Mouse (Mus musculus) forebrain, postnatal 0 days (tissue): Measurements from ENCODE around the gene Cpd. TPM values are rescaled to one million over a fixed set of nuclear protein-coding genes. Genes with fewer than 3 reads are reported as not detected.

ENCODE experiments used
- ATAC-seq: fragments of 200-750 bp; cut with Nextera tagmentation; 2 replicates; pipeline ENCODE4 v1.8.0; 2017; ENCODE audit warnings: mild to moderate bottlenecking, moderate library complexity
- DNase-seq: peaks from one replicate; pipeline ENCODE4 v3.0.0-alpha.2; 2015
- H3K27ac ChIP-seq: fragments of 300-500 bp; sonication (generic); 2 replicates; pipeline ENCODE4 v1.5.1; 2014; ENCODE audit warnings: low read depth, mild to moderate bottlenecking, antibody characterized with exemption, low read length, moderate library complexity, mixed read lengths
- H3K27me3 ChIP-seq: fragments of 300-500 bp; sonication (generic); 2 replicates; pipeline ENCODE4 v1.6.1; 2014; ENCODE audit warnings: mild to moderate bottlenecking, low read length, mixed read lengths; ENCODE audit not compliant: insufficient read depth
- H3K36me3 ChIP-seq: fragments of 300-500 bp; sonication (generic); 2 replicates; pipeline ENCODE4 v1.6.1; 2014; ENCODE audit warnings: mild to moderate bottlenecking, moderate library complexity; ENCODE audit not compliant: insufficient read depth
- H3K4me1 ChIP-seq: fragments of 300-500 bp; sonication (generic); 2 replicates; pipeline ENCODE4 v1.6.1; 2014; ENCODE audit warnings: antibody characterized with exemption; ENCODE audit not compliant: insufficient read depth
- H3K4me2 ChIP-seq: fragments of 300-500 bp; sonication (generic); 2 replicates; pipeline ENCODE4 v1.6.1; 2014; ENCODE audit warnings: low read depth, mild to moderate bottlenecking, moderate library complexity
- H3K4me3 ChIP-seq: fragments of 300-500 bp; sonication (generic); 2 replicates; pipeline ENCODE4 v1.5.1; 2014; ENCODE audit warnings: low read depth, low read length, mixed read lengths
- H3K9ac ChIP-seq: fragments of 300-500 bp; sonication (generic); 2 replicates; pipeline ENCODE4 v1.6.1; 2014; ENCODE audit warnings: mild to moderate bottlenecking
- H3K9me3 ChIP-seq: fragments of 300-500 bp; sonication (generic); 2 replicates; pipeline ENCODE4 v1.6.1; 2016; ENCODE audit warnings: low read length
- CTCF ChIP-seq: sonication (generic); IDR thresholded peaks from 2 replicates; pipeline ENCODE4 v1.5.1; 2016; ENCODE audit warnings: antibody characterized with exemption, control low read depth, low read depth
- WGBS: fragments of 180-500 bp; shearing (Covaris S2); extraction: QIAGEN DNeasy Blood & Tissue Kit; methylation state at CpG from one replicate; pipeline ENCODE4 v1.1.7; 2014; 5-methylcytosine and 5-hydroxymethylcytosine counted together
- polyA plus RNA-seq: library from polyadenylated mRNA; unstranded; fragments of >200 nt; fragmentation: Nextera tagmentation; extraction: Ambion mirVana; gene quantifications from 2 replicates; pipeline ENCODE4 v1.2.1, GENCODE M21; 2015
- total RNA-seq: library from RNA; depleted of rRNA; stranded (reverse); fragments of >200 nt; gene quantifications from 2 replicates; pipeline ENCODE4 v1.2.3, GENCODE M21; 2014

Gene Cpd
- total and polyA plus RNA-seq, 2 experiments from 2014 or later, result 5.6 to 44.0 TPM

GRCm38 (mm10) chr11:76848081-76848480 is 1.3 kb upstream of the Cpd start:
- Histone ChIP-seq H3K4me1 (peaks cover 27% of the 10 kb centered on the region), H3K27me3 (no peaks in the 10 kb centered on the region), H3K9ac (no peak overlapping the region), H3K4me3 (no peak overlapping the region), H3K9me3 (no peaks in the 10 kb centered on the region), H3K36me3 (no peaks in the 10 kb centered on the region), H3K27ac (no peak overlapping the region), H3K4me2 (no peak overlapping the region)
- DNase-seq, result no peak
- no peak for TF ChIP-seq CTCF
- WGBS, result 82% methylated on average over 5 of the region's 5 CpGs
- no peak for ATAC-seq

GRCm38 (mm10) chr11:76847354-76847753 is 536 bp upstream of the Cpd start:
- Histone ChIP-seq H3K9me3 (no peaks in the 10 kb centered on the region), H3K4me1 (peaks cover 27% of the 10 kb centered on the region), H3K36me3 (no peaks in the 10 kb centered on the region), H3K27ac (no peak overlapping the region), H3K27me3 (no peaks in the 10 kb centered on the region), H3K4me3 (peak overlapping the region; percentile 94), H3K4me2 (peak overlapping the region; percentile 84), H3K9ac (peak overlapping the region; percentile 82; the same call in 1 of the 2 replicates)
- 22% methylated on average over 8 of the region's 8 CpGs for WGBS
- TF ChIP-seq CTCF, result no peak
- DNase-seq (no peak), ATAC-seq (no peak)

DNA sequence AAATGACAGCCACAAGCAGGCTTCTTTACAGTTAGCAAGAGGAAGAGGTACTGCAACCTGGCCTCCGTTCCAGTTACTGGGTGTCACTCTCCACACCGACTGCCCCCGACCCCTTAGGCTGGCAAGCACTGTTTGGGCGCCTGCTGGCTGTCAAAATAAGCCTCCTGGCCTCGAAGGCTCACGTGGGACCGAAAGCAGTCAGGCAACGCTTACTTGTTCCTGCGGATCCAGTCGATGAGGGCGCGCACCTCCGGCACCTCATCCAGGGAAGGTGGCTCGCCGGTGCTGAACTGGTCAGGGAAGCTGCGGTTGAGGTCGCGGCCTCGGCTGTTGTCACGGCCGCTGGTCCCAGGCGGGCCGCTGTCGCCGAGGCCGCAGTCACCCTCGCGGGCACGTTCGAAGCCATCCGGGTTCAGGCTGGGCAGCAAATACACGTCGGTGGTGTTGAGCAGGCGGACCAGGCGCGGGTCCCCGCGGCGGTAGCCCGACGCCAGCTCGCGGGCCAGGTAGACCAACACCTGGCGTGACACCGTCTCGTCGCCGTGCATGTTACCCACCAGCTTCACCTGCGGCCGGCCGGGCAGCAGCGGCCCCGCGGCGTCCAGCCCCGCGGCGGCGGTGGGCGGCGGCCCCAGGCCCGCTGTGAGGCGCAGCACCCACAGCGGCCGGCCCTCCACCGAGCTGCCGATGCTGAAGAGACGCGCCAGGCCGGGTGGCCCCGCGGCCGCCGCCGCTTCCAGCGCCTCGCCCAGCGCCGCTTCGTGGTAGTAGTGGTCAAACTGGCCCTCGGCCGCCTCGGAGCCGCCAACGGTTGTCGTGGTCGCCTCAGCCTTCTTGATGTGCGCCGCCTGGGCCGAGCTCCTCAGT is 574 bp downstream of the Cpd start:
- TF ChIP-seq CTCF, result no peak
- peak overlapping the region; percentile 87 for H3K27ac ChIP-seq
- peak overlapping the region; percentile 82 for H3K9ac ChIP-seq
- H3K4me2 ChIP-seq, result peak overlapping the region; percentile 84
- H3K9me3 ChIP-seq, result no peaks in the 10 kb centered on the region
- no peaks in the 10 kb centered on the region for H3K27me3 ChIP-seq
- peak; percentile 35 for DNase-seq
- H3K36me3 ChIP-seq, result no peaks in the 10 kb centered on the region
- peak; percentile 65 for ATAC-seq
- WGBS, result 4% methylated on average over 78 of the region's 90 CpGs
- peak overlapping the region; percentile 94 for H3K4me3 ChIP-seq
- H3K4me1 ChIP-seq, result peaks cover 27% of the 10 kb centered on the region

- Histone ChIP-seq H3K36me3 (no peaks in the 10 kb centered on the region), H3K9ac (peak overlapping the region; percentile 82), H3K9me3 (no peaks in the 10 kb centered on the region), H3K27ac (peak overlapping the region; percentile 87; the same call in 1 of the 2 replicates), H3K4me2 (peak overlapping the region; percentile 84), H3K27me3 (no peaks in the 10 kb centered on the region), H3K4me1 (peaks cover 27% of the 10 kb centered on the region), H3K4me3 (peak overlapping the region; percentile 94)
- no peak for ATAC-seq
- 23% methylated on average over 15 of the region's 15 CpGs for WGBS
- DNase-seq, result peak; percentile 53
- no peak for TF ChIP-seq CTCF
Observed at GRCm38 (mm10) chr11:76845275-76845980, 1.4 kb downstream of the Cpd start.

DNA sequence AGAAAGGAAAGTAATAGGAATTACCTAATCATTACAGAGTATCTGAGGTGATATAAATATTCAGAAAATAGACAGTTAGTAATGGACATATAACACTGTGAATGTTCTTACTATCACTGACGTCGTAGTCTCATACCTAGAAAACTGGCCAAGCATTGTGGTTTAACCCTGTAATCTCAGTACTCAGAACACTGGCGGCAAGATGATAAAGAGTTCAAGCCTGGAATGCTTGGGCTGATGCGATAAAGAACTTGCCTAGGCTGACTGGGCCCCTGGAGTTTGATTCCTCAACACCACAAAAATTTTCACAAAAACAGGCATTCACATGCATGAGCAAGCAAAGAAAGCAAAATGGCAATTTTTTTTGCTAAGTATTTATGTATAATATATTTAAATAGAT is 8.2 kb downstream of the Cpd start:
- ATAC-seq, result no peak
- TF ChIP-seq CTCF, result no peak
- Histone ChIP-seq H3K4me1 (peaks cover under 1% of the 10 kb centered on the region; the same call in 1 of the 2 replicates), H3K36me3 (peaks cover 11% of the 10 kb centered on the region; the same call in 1 of the 2 replicates), H3K4me2 (no peak overlapping the region), H3K27ac (no peak overlapping the region), H3K9me3 (no peaks in the 10 kb centered on the region), H3K9ac (no peak overlapping the region), H3K27me3 (no peaks in the 10 kb centered on the region), H3K4me3 (no peak overlapping the region)
- WGBS, result 92% methylated on average over 4 of the region's 4 CpGs
- no peak for DNase-seq

GRCm38 (mm10) chr11:76836317-76836716 is 10.5 kb downstream of the Cpd start:
- ATAC-seq (no peak), DNase-seq (no peak)
- Histone ChIP-seq H3K4me1 (no peaks in the 10 kb centered on the region), H3K9me3 (no peaks in the 10 kb centered on the region), H3K4me2 (no peak overlapping the region), H3K27ac (no peak overlapping the region), H3K4me3 (no peak overlapping the region), H3K36me3 (peaks cover 11% of the 10 kb centered on the region; the same call in 1 of the 2 replicates), H3K27me3 (no peaks in the 10 kb centered on the region), H3K9ac (no peak overlapping the region)
- TF ChIP-seq CTCF, result no peak
- WGBS, result 77% methylated on average over 6 of the region's 6 CpGs

GRCm38 (mm10) chr11:76835868-76836267 is 10.9 kb downstream of the Cpd start:
- ATAC-seq (no peak), DNase-seq (no peak)
- H3K9me3 ChIP-seq, result no peaks in the 10 kb centered on the region
- H3K4me2 ChIP-seq, result no peak overlapping the region
- H3K4me3 ChIP-seq, result no peak overlapping the region
- no peak overlapping the region for H3K9ac ChIP-seq
- no peaks in the 10 kb centered on the region for H3K4me1 ChIP-seq
- no peaks in the 10 kb centered on the region for H3K27me3 ChIP-seq
- H3K36me3 ChIP-seq, result peaks cover 11% of the 10 kb centered on the region; the same call in 1 of the 2 replicates
- WGBS, result 61% methylated on average over 5 of the region's 5 CpGs
- no peak overlapping the region for H3K27ac ChIP-seq
- no peak for TF ChIP-seq CTCF
